Mouse (Mus musculus) C2C12 (cell line): ENCODE measurements around the gene Actrt2.

Experiments
- CEBPB ChIP-seq: IDR thresholded peaks from one replicate; pipeline ENCODE4 v1.6.1; 2011; ENCODE audit warnings: low read depth, mild to moderate bottlenecking, control low read depth, moderate library complexity
- CTCF ChIP-seq: IDR thresholded peaks from one replicate; pipeline ENCODE4 v1.5.1; 2011; ENCODE audit not compliant: control insufficient read depth, insufficient read depth, insufficient read length
- FOSL1 ChIP-seq: IDR thresholded peaks from one replicate; pipeline ENCODE4 v1.8.0; 2011; ENCODE audit warnings: mild to moderate bottlenecking, low read length; ENCODE audit not compliant: poor library complexity, insufficient read depth, severe bottlenecking
- MAX ChIP-seq: IDR thresholded peaks from one replicate; pipeline ENCODE4 v1.6.1; 2011; ENCODE audit warnings: mild to moderate bottlenecking, control low read depth

- TF ChIP-seq CEBPB (no peak), CTCF (no peak), MAX (no peak), FOSL1 (no peak)
Measured at GRCm38 (mm10) chr4:154641296-154642110, 26.2 kb downstream of the Actrt2 start.
